Mouse (Mus musculus) layer of hippocampus, postnatal 36 days (tissue): Measurements from ENCODE around the gene Pik3ip1. TPM values are rescaled to one million over a fixed set of nuclear protein-coding genes. Genes with fewer than 3 reads are reported as not detected.
A peak's percentile ranks its signal among the peaks of the same experiment; 100 is the strongest.

Experiments used
- DNase-seq, 2 experiments: peaks; one replicate each; pipeline ENCODE4 v3.0.0; 2022
- total RNA-seq, 2 experiments: library from RNA; stranded (reverse); gene quantifications; 2 replicates each; pipeline ENCODE4 v1.2.3; 2021

The Pik3ip1 gene
- total RNA-seq, 2 experiments from 2014 or later, result 40.5 to 45.6 TPM

DNA sequence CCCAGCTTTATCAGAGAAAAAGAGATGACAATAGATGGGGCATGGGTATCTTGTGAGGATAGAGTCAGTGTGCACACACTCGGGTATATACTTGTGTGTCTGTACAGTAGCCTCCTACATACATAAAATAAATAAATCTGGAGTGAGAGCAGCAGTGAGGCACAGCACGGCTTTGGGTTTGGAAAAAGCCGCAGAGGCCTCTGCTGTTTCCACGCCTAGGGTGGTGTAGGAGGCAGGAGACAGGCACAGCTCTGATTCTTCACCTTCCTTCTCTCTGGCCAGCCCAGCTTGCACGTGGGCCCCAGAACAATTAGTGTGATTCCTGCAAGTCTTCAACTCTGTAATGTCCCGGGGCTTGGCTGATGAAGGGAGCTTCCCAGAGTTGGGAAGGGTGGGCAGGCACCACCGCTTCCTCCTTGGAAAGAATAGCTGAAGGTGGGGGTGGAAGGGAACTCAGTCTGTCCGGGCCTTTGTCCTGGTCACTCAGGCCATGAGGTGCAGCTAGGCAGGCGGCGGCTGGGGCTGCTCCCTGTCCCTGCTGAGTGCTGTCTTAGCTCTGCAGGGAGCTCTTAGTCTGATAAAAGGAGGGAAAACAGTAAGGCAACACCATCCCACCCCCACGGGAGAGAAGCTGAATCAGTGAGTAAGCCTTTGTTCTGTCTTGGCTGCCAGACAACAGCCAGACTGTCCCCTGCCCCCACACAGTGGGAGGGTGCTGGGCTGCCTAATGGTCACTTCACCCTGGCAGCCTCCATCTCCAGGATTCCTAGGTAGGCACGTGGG is 7.2 kb downstream of the Pik3ip1 start:
- peak; percentile 66 to 73 for DNase-seq

DNA sequence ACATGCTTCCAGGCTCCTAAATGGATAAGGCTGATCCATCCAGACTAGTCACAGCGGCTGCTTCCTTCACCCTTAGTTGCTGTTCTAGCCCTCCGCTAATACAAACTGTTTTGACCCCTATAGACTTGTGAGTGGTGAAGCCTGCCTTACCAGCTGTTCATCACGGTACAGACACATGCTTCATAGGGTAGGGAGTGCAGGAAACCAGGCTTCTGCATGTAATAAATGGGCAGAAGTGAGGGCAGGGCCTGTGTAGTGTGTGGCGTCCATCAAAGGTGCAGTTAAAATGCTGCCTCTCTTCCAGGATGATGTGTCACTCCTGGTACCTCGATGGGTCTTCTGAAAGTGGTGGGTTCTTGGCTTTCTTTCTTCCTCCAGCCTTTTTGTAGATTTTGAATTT is 7.8 kb downstream of the Pik3ip1 start:
- DNase-seq, result no peak

DNA sequence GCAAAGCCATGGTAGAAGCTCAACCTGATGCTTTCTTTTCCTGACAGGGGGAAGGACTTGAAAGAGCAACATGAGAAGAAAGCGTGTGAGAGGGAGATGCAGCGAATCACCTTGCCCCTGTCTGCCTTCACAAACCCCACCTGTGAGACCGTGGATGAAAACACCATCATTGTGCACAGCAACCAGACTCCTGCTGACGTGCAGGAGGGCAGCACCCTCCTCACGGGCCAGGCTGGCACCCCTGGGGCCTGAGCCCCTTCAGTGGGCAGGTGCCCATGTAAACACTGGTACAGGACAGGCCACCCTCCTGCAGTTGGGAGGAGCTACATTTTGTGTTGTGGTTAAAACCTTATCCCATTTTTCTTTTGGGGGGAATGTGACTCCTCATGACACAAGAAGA is 11.3 kb downstream of the Pik3ip1 start:
- no peak for DNase-seq

- no peak for DNase-seq
These were observed 14.7 kb downstream of the Pik3ip1 start for GRCm38 (mm10) chr11:3344916-3345315.

GRCm38 (mm10) chr11:3346351-3346750 is 16.1 kb downstream of the Pik3ip1 start:
- no peak for DNase-seq

- peak; percentile 79 to 83 for DNase-seq
These were observed 17.1 kb downstream of the Pik3ip1 start for GRCm38 (mm10) chr11:3347091-3347834.

DNA sequence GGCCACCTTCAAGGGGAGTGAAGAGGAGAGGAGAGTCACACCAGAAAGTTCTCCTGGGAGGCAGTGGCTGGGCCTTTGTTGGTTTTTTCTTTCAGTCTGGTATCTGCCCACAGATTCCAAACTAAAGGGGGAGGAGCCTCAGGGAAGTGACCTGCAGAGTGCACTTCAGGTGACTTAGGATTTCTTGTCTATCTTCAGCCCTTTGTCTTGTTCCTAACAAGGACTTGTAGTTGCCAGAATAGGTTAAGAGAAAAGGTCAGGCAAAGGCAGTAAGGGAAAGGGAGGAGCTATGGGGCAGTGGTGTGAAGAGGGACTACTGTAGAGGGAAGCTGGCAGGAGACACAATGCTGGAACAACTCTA is 17.6 kb downstream of the Pik3ip1 start:
- no peak for DNase-seq

- no peak for DNase-seq
These were observed 18.6 kb downstream of the Pik3ip1 start for GRCm38 (mm10) chr11:3348576-3349342.

GRCm38 (mm10) chr11:3349343-3349695 is 19.1 kb downstream of the Pik3ip1 start:
- DNase-seq, result no peak

DNA sequence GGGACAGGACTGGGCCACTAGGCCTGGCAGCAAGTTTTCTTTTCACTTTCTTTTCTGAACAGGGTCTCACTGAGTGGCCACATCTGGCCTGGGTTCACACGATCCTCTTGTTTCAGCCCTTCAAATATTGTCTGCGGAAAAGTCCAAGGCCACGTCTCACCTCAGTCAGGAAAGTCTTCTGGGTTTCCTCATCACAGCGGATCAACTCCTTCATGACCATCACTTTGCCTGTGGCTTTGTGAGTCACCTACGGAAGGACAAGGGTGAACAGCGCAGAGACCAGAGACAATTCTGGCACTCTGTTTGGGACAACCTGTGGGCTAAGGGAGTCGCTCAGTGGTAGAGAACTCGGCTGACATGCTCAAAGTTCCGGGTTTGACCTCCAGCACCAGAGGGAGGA is 21.9 kb downstream of the Pik3ip1 start:
- DNase-seq, result no peak

- no peak for DNase-seq
These were observed 22.9 kb downstream of the Pik3ip1 start for GRCm38 (mm10) chr11:3352990-3353585.

DNA sequence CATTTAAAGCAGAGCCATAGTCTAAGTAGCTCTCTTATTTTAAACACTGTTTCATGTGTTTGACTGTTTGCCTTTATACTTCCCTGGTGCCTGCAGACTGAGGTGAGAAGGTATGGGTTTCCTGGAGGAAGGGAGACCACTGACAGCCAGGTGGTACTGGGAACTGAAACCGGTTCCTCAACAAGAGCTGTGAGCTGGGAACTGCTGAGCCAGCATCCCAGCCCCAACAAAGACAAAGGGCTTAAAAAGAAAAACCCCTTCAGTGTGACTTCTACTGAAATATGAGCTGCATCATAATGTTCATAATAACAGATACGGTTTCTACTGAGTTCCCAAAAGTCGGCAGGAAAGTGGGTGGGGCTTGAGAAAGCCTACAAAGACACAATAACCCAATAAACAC is 32.7 kb downstream of the Pik3ip1 start:
- no peak for DNase-seq

GRCm38 (mm10) chr11:3366411-3366810 is 36.2 kb downstream of the Pik3ip1 start:
- DNase-seq, result no peak

- DNase-seq, result no peak
These were observed 38.8 kb downstream of the Pik3ip1 start for GRCm38 (mm10) chr11:3368983-3369382.

DNA sequence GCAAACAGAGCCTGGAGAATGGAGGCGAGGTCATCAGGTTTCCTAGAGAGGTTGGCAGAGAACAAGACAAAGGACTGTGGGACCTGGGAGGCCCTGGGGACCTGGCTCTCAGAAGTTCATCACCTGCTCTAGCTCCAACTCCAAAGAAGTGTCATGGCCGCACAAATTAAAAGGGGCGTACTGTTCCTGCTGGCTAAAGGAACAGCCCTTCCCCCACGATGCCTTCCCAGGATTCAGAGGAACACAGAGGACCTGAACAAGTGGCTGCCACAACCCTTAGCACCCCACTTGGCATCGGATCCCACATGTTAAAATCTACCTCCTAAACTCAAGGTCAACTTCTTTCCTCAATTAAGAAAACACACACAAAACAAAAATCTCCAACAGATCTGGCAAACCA is 39.2 kb downstream of the Pik3ip1 start:
- DNase-seq, result no peak

GRCm38 (mm10) chr11:3370162-3370561 is 40.0 kb downstream of the Pik3ip1 start:
- no peak for DNase-seq

GRCm38 (mm10) chr11:3370928-3371598 is 40.9 kb downstream of the Pik3ip1 start:
- DNase-seq, result peak; percentile 81 to 84

GRCm38 (mm10) chr11:3371599-3372295 is 41.5 kb downstream of the Pik3ip1 start:
- DNase-seq, result no peak

GRCm38 (mm10) chr11:3373591-3374292 is 43.5 kb downstream of the Pik3ip1 start:
- peak in 1 of 2 experiments; percentile 13 for DNase-seq

GRCm38 (mm10) chr11:3374293-3374645 is 44.1 kb downstream of the Pik3ip1 start:
- no peak for DNase-seq

GRCm38 (mm10) chr11:3374741-3375140 is 44.5 kb downstream of the Pik3ip1 start:
- DNase-seq, result no peak
